9 mouse cellular contexts compared by ENCODE assay signal in genomic region chr5:128769026-128769631, GRCm38 (mm10).
DNase-seq lines count a peak whose midpoint lies in the region; ATAC-seq and TF ChIP-seq lines count a peak whose summit lies in the region.
"Had no signal": no experiment of that assay in that cellular context is flagged by ENCODE, and none has a peak within 500 bp of the region (broad histone marks: within the 10 kb centered on the region; RNA-seq: fewer than 3 reads in every experiment).

No protein-coding gene starts in this region.

- no peak overlapping the region for H3K4me3 ChIP-seq in lung, embryonic 14.5 days (ENCODE audit: low read depth, low read length)
- H3K4me3 ChIP-seq in embryonic facial prominence, embryonic 12.5 days, result peak overlapping the region; percentile 12; the same call in 1 of the 2 replicates
- no peak overlapping the region for H3K4me3 ChIP-seq in intestine, embryonic 15.5 days (replicated peaks)
- H3K4me3 ChIP-seq: erythroblast, embryonic 14.5 days had no signal

- DNase-seq in lung, embryonic 14.5 days, result peak; percentile 40
- DNase-seq in lung, postnatal 36 days, result no peak
- DNase-seq in retina, embryonic 14.5 days (ENCODE audit: low spot score), result peak; percentile 71
- DNase-seq in urinary bladder, postnatal 14 days (ENCODE audit: low spot score), result no peak

- peak overlapping the region; percentile 36; the same call in 1 of the 2 replicates for H3K4me2 ChIP-seq in lung, embryonic 14.5 days
- H3K4me2 ChIP-seq in embryonic facial prominence, embryonic 12.5 days (replicated peaks), result peak overlapping the region; percentile 39
- peak overlapping the region; percentile 36 for H3K4me2 ChIP-seq in intestine, embryonic 15.5 days (replicated peaks)

- WGBS in lung, embryonic 14.5 days, result 11% methylated on average over 10 of the region's 10 CpGs
- 8% methylated on average over 10 of the region's 10 CpGs for WGBS in embryonic facial prominence, embryonic 12.5 days
- WGBS in intestine, embryonic 15.5 days, result 6% methylated on average over 10 of the region's 10 CpGs

- no peak for TF ChIP-seq CTCF in lung, embryonic 14.5 days (IDR thresholded peaks at IDR 0.05; ENCODE audit: low read depth)

- no peaks in the 10 kb centered on the region for H3K4me1 ChIP-seq in lung, embryonic 14.5 days (ENCODE audit: insufficient read depth)
- peaks cover 5% of the 10 kb centered on the region for H3K4me1 ChIP-seq in embryonic facial prominence, embryonic 12.5 days
- H3K4me1 ChIP-seq in intestine, embryonic 15.5 days (replicated peaks), result 0 out of 2 replicates have a peak, but pooled peaks cover 4% of the 10 kb centered on the region

- peak; percentile 78; the same call in 1 of the 2 replicates for ATAC-seq in lung, embryonic 14.5 days (ENCODE audit: insufficient read depth)
- peak; percentile 80; the same call in 1 of the 2 replicates for ATAC-seq in embryonic facial prominence, embryonic 12.5 days (ENCODE audit: insufficient number of reproducible peaks, insufficient read depth, low FRiP score, low TSS enrichment)
- ATAC-seq in intestine, embryonic 15.5 days, result peak; percentile 59
- ATAC-seq in frontal cortex, adult (ENCODE audit: low TSS enrichment), result no peak
- no peak for ATAC-seq in CD4-positive, CD25-positive, alpha-beta regulatory T cell, adult 4 months

- no peak overlapping the region for H3K27ac ChIP-seq in lung, embryonic 14.5 days (ENCODE audit: low read depth)
- H3K27ac ChIP-seq in embryonic facial prominence, embryonic 12.5 days, result no peak overlapping the region
- H3K27ac ChIP-seq in intestine, embryonic 15.5 days, result no peak overlapping the region

- H3K9me3 ChIP-seq in lung, embryonic 14.5 days (ENCODE audit: low read depth, low read length), result no peaks in the 10 kb centered on the region
- no peaks in the 10 kb centered on the region for H3K9me3 ChIP-seq in embryonic facial prominence, embryonic 12.5 days
- no peaks in the 10 kb centered on the region for H3K9me3 ChIP-seq in intestine, embryonic 15.5 days

- no peaks in the 10 kb centered on the region for H3K27me3 ChIP-seq in lung, embryonic 14.5 days (ENCODE audit: insufficient read depth, low read length)
- no peaks in the 10 kb centered on the region for H3K27me3 ChIP-seq in embryonic facial prominence, embryonic 12.5 days
- H3K27me3 ChIP-seq in intestine, embryonic 15.5 days (replicated peaks), result no peaks in the 10 kb centered on the region

- H3K9ac ChIP-seq in lung, embryonic 14.5 days, result no peak overlapping the region
- no peak overlapping the region for H3K9ac ChIP-seq in embryonic facial prominence, embryonic 12.5 days
- no peak overlapping the region for H3K9ac ChIP-seq in intestine, embryonic 15.5 days

- no peaks in the 10 kb centered on the region for H3K36me3 ChIP-seq in lung, embryonic 14.5 days (ENCODE audit: insufficient read depth)
- H3K36me3 ChIP-seq in embryonic facial prominence, embryonic 12.5 days, result no peaks in the 10 kb centered on the region
- no peaks in the 10 kb centered on the region for H3K36me3 ChIP-seq in intestine, embryonic 15.5 days

Comparison
In these comparisons a context has a peak if more than half of its experiments do, and no peak if none do; other contexts are left out.
1. DNase-seq: peak in lung, embryonic 14.5 days (single experiment) and retina, embryonic 14.5 days (single experiment); none in lung, postnatal 36 days (single experiment) and urinary bladder, postnatal 14 days (single experiment).
2. ATAC-seq: peak in lung, embryonic 14.5 days (single experiment), embryonic facial prominence, embryonic 12.5 days (single experiment) and intestine, embryonic 15.5 days (single experiment); none in frontal cortex, adult (single experiment) and CD4-positive, CD25-positive, alpha-beta regulatory T cell, adult 4 months (single experiment).
3. Peak in every context shown above with its lines, with median percentiles within 50 percentile points of each other: H3K4me2 ChIP-seq.